Mouse (Mus musculus): ENCODE data around the gene Olfr1163.
"Not testable (repeated sequence)": the region's sequence is repeated elsewhere in the genome, so short reads cannot be mapped to it uniquely, and the experiment has no call there.

Olfr1163 gene

GRCm38 (mm10) chr2:88071730-88072129, at the start of gene Olfr1163:
Olfr1163 (minus strand) TSS chr2:88071830.
- in situ Hi-C loops (cut with MboI; ENCODE audit: low sequenced_read_pairs), result no loop called here

- in situ Hi-C loops (cut with MboI; ENCODE audit: low sequenced_read_pairs), result no loop called here
Observed at GRCm38 (mm10) chr2:88093866-88094265, 22.2 kb upstream of the Olfr1163 start, which contains the start of gene Olfr1164. Olfr1164 (minus strand) TSS chr2:88093966.

- in situ Hi-C loops (cut with MboI; ENCODE audit: low sequenced_read_pairs), result no loop called here
Observed at GRCm38 (mm10) chr2:88063587-88063986, 8.0 kb downstream of the Olfr1163 start.

- in situ Hi-C loops (cut with MboI; ENCODE audit: low sequenced_read_pairs), result no loop called here
Observed at GRCm38 (mm10) chr2:88051029-88051428, 20.6 kb downstream of the Olfr1163 start, which contains the start of gene Olfr1162. Olfr1162 (minus strand) TSS chr2:88051129.

GRCm38 (mm10) chr2:88037599-88037998, 34.0 kb downstream of the Olfr1163 start, which contains the start of gene Olfr73:
Olfr73 (minus strand) TSS chr2:88037699.
- in situ Hi-C loops (cut with MboI; ENCODE audit: low sequenced_read_pairs), result no loop called here

DNA sequence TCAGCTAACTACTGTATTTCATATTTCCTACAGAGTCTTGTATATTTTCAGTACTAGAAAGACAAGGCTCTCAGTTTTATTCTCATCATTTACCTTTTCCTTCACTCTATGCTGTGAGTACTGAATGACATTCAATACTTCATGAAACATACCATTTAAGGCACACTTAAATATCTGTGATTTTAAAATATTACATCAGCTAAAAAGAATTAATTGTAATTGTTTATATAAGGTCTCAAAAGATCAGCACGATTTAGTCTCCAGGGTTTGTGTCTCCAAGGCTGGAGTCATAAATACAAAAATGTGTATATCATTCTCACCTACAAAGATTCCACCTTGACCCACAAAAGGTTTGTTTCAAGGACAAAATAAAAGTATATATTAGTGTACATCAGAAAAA, 49.2 kb downstream of the Olfr1163 start, which contains the start of gene Olfr1161:
TSS of gene Olfr1161 (plus strand) at position 301 of the 400 bp plus-strand sequence.
- in situ Hi-C loops (cut with MboI; ENCODE audit: low sequenced_read_pairs), result not testable (repeated sequence)
